Mouse (Mus musculus) spleen, adult 2 months (tissue): ENCODE measurements around the gene Gdf3. TPM values are rescaled to one million over a fixed set of nuclear protein-coding genes. Genes with fewer than 3 reads are reported as not detected.

Experiments
- DNase-seq, 2 experiments: peaks; one replicate each; pipeline versions ENCODE4 v3.0.0 to v3.0.0-alpha.2; 2012 to 2021; ENCODE audit warnings: low spot score in 2 of 2, low read depth in 1 of 2
- H3K27ac ChIP-seq: fragments of 200-500 bp; 2 replicates; pipeline ENCODE4 v1.5.1; 2012; ENCODE audit warnings: low read length, inconsistent platforms; ENCODE audit not compliant: insufficient read depth
- H3K27me3 ChIP-seq: fragments of 200-500 bp; 2 replicates; pipeline ENCODE4 v1.6.1; 2012; ENCODE audit warnings: mild to moderate bottlenecking, moderate library complexity, low read length, inconsistent platforms; ENCODE audit not compliant: control insufficient read depth, insufficient read depth
- H3K36me3 ChIP-seq: fragments of 200-500 bp; 2 replicates; pipeline ENCODE4 v1.6.1; 2012; ENCODE audit warnings: mild to moderate bottlenecking, low read length, inconsistent platforms; ENCODE audit not compliant: control insufficient read depth, insufficient read depth
- H3K4me1 ChIP-seq: fragments of 200-500 bp; 2 replicates; pipeline ENCODE4 v1.6.1; 2011; ENCODE audit warnings: inconsistent platforms; ENCODE audit not compliant: control insufficient read depth, insufficient read depth, insufficient read length
- H3K4me3 ChIP-seq: fragments of 200-500 bp; 2 replicates; pipeline ENCODE4 v1.5.1; 2011; ENCODE audit warnings: mild to moderate bottlenecking, inconsistent platforms; ENCODE audit not compliant: insufficient read depth, insufficient read length; ENCODE audit errors: extremely low read depth
- CTCF ChIP-seq: fragments of 200-500 bp; IDR thresholded peaks from 2 replicates; pipeline ENCODE4 v1.5.1; 2011; ENCODE audit warnings: mild to moderate bottlenecking, inconsistent platforms; ENCODE audit not compliant: insufficient read depth, insufficient read length, insufficient replicate concordance; ENCODE audit errors: extremely low read depth
- POLR2A ChIP-seq: fragments of 200-500 bp; IDR thresholded peaks from 2 replicates; pipeline ENCODE4 v1.6.1; 2011; ENCODE audit warnings: low read depth, low read length, inconsistent platforms
- WGBS: fragments of 180-500 bp; shearing (Covaris S2); methylation state at CpG from one replicate; pipeline ENCODE4 v1.1.7; 2018; 5-methylcytosine and 5-hydroxymethylcytosine counted together
- polyA plus RNA-seq: library from polyadenylated mRNA; depleted of rRNA; stranded (reverse); fragments of >200 nt; gene quantifications from 2 replicates; pipeline ENCODE4 v1.2.3, GENCODE M21; 2012

The Gdf3 gene
- polyA plus RNA-seq, 1 experiment, result 0.60 TPM

- WGBS, result 70% methylated on average over 3 of the region's 3 CpGs
These were observed 26.8 kb upstream of the Gdf3 start for GRCm38 (mm10) chr6:122636666-122637065.

GRCm38 (mm10) chr6:122635315-122635714, 25.4 kb upstream of the Gdf3 start:
- H3K36me3 ChIP-seq, result no peaks in the 10 kb centered on the region
- no peaks in the 10 kb centered on the region for H3K27me3 ChIP-seq
- TF ChIP-seq POLR2A, result no peak
- TF ChIP-seq CTCF, result no peak
- 45% methylated on average over 7 of the region's 7 CpGs for WGBS
- no peak overlapping the region for H3K4me3 ChIP-seq
- no peaks in the 10 kb centered on the region for H3K4me1 ChIP-seq
- DNase-seq, result no peak
- H3K27ac ChIP-seq, result no peak overlapping the region

More at GRCm38 (mm10) chr6:122636666-122637065, 26.8 kb upstream of the Gdf3 start:
- no peaks in the 10 kb centered on the region for H3K4me1 ChIP-seq
- no peak overlapping the region for H3K4me3 ChIP-seq
- DNase-seq, result no peak
- TF ChIP-seq POLR2A, result no peak
- TF ChIP-seq CTCF, result no peak
- no peak overlapping the region for H3K27ac ChIP-seq
- H3K36me3 ChIP-seq, result no peaks in the 10 kb centered on the region
- no peaks in the 10 kb centered on the region for H3K27me3 ChIP-seq

GRCm38 (mm10) chr6:122633411-122633810, 23.5 kb upstream of the Gdf3 start:
- TF ChIP-seq POLR2A, result no peak
- peak; percentile 29; the same call in 1 of the 2 replicates for TF ChIP-seq CTCF
- Histone ChIP-seq H3K36me3 (no peaks in the 10 kb centered on the region), H3K27ac (no peak overlapping the region), H3K27me3 (no peaks in the 10 kb centered on the region), H3K4me1 (no peaks in the 10 kb centered on the region), H3K4me3 (no peak overlapping the region)
- WGBS, result 32% methylated on average over 9 of the region's 9 CpGs
- peak in 1 of 2 experiments; percentile 19 for DNase-seq

- TF ChIP-seq CTCF (no peak), POLR2A (no peak)
- H3K36me3 ChIP-seq, result no peaks in the 10 kb centered on the region
- no peak overlapping the region for H3K4me3 ChIP-seq
- no peak for DNase-seq
- WGBS, result 29% methylated on average over 20 of the region's 20 CpGs
- H3K27me3 ChIP-seq, result no peaks in the 10 kb centered on the region
- no peak overlapping the region for H3K27ac ChIP-seq
- H3K4me1 ChIP-seq, result no peaks in the 10 kb centered on the region
These were observed 17.7 kb upstream of the Gdf3 start for GRCm38 (mm10) chr6:122627469-122628108.

GRCm38 (mm10) chr6:122626110-122626509, 16.2 kb upstream of the Gdf3 start, which contains the start of gene Dppa3:
Gene Dppa3 (plus strand): TSS chr6:122626410.
- Histone ChIP-seq H3K27me3 (no peaks in the 10 kb centered on the region), H3K4me3 (no peak within 1 kb of the TSS), H3K27ac (no peak within 1 kb of the TSS), H3K4me1 (no peaks in the 10 kb centered on the region), H3K36me3 (no peaks in the 10 kb centered on the region)
- TF ChIP-seq POLR2A (no peak), CTCF (no peak)
- 87% methylated on average over 8 of the region's 8 CpGs for WGBS
- no peak for DNase-seq

GRCm38 (mm10) chr6:122625156-122625555, 15.3 kb upstream of the Gdf3 start:
- Histone ChIP-seq H3K4me3 (no peak overlapping the region), H3K4me1 (no peaks in the 10 kb centered on the region), H3K27me3 (no peaks in the 10 kb centered on the region), H3K27ac (no peak overlapping the region), H3K36me3 (no peaks in the 10 kb centered on the region)
- no peak for DNase-seq
- TF ChIP-seq CTCF (no peak), POLR2A (no peak)
- 87% methylated on average over 4 of the region's 4 CpGs for WGBS

GRCm38 (mm10) chr6:122624480-122624879, 14.6 kb upstream of the Gdf3 start:
- H3K4me3 ChIP-seq, result no peak overlapping the region
- no peaks in the 10 kb centered on the region for H3K27me3 ChIP-seq
- no peaks in the 10 kb centered on the region for H3K4me1 ChIP-seq
- 76% methylated on average over 5 of the region's 5 CpGs for WGBS
- DNase-seq, result no peak
- TF ChIP-seq CTCF (no peak), POLR2A (no peak)
- no peaks in the 10 kb centered on the region for H3K36me3 ChIP-seq
- H3K27ac ChIP-seq, result no peak overlapping the region
